Mouse (Mus musculus) kidney, embryonic 16.5 days (tissue): Measurements from ENCODE around the gene Snrpb2. TPM values are rescaled to one million over a fixed set of nuclear protein-coding genes. Genes with fewer than 3 reads are reported as not detected.
A peak's percentile ranks its signal among the peaks of the same experiment; 100 is the strongest.

Experiments
- ATAC-seq: fragments of 200-750 bp; cut with Nextera tagmentation; 2 replicates; pipeline ENCODE4 v1.8.0; 2017; ENCODE audit warnings: moderate TSS enrichment; ENCODE audit not compliant: low FRiP score, low TSS enrichment
- H3K27ac ChIP-seq: fragments of 300-500 bp; sonication (generic); 2 replicates; pipeline ENCODE4 v1.5.1; 2014; ENCODE audit warnings: low read length
- H3K27me3 ChIP-seq: fragments of 300-500 bp; sonication (generic); 2 replicates; pipeline ENCODE4 v1.6.1; 2014; ENCODE audit warnings: low read length, control low read depth, mixed read lengths; ENCODE audit not compliant: insufficient read depth
- H3K36me3 ChIP-seq: fragments of 300-500 bp; sonication (generic); 2 replicates; pipeline ENCODE4 v1.6.1; 2014; ENCODE audit warnings: low read length, control low read depth, mixed read lengths; ENCODE audit not compliant: insufficient read depth
- H3K4me1 ChIP-seq: fragments of 300-500 bp; sonication (generic); 2 replicates; pipeline ENCODE4 v1.6.1; 2014; ENCODE audit warnings: low read length, control low read depth, mixed read lengths; ENCODE audit not compliant: insufficient read depth
- H3K4me2 ChIP-seq: fragments of 300-500 bp; sonication (generic); replicated peaks from 2 replicates; pipeline ENCODE4 v1.6.1; 2014; ENCODE audit warnings: low read depth, low read length
- H3K4me3 ChIP-seq: fragments of 300-500 bp; sonication (generic); 2 replicates; pipeline ENCODE4 v1.5.1; 2014; ENCODE audit warnings: mild to moderate bottlenecking, low read length
- H3K9ac ChIP-seq: fragments of 300-500 bp; sonication (generic); replicated peaks from 2 replicates; pipeline ENCODE4 v1.6.1; 2014; ENCODE audit warnings: low read length
- H3K9me3 ChIP-seq: fragments of 300-500 bp; sonication (generic); 2 replicates; pipeline ENCODE4 v1.6.1; 2016; ENCODE audit warnings: low read length, control low read depth
- WGBS: fragments of 180-500 bp; shearing (Covaris S2); extraction: QIAGEN DNeasy Blood & Tissue Kit; methylation state at CpG from one replicate; pipeline ENCODE4 v1.1.7; 2014; 5-methylcytosine and 5-hydroxymethylcytosine counted together
- polyA plus RNA-seq: library from polyadenylated mRNA; unstranded; fragments of >200 nt; fragmentation: Nextera tagmentation; extraction: Ambion mirVana; gene quantifications from 2 replicates; pipeline ENCODE4 v1.2.1, GENCODE M21; 2015

Snrpb2 gene
- polyA plus RNA-seq, result 64.1 and 69.2 TPM in 2 replicates

DNA sequence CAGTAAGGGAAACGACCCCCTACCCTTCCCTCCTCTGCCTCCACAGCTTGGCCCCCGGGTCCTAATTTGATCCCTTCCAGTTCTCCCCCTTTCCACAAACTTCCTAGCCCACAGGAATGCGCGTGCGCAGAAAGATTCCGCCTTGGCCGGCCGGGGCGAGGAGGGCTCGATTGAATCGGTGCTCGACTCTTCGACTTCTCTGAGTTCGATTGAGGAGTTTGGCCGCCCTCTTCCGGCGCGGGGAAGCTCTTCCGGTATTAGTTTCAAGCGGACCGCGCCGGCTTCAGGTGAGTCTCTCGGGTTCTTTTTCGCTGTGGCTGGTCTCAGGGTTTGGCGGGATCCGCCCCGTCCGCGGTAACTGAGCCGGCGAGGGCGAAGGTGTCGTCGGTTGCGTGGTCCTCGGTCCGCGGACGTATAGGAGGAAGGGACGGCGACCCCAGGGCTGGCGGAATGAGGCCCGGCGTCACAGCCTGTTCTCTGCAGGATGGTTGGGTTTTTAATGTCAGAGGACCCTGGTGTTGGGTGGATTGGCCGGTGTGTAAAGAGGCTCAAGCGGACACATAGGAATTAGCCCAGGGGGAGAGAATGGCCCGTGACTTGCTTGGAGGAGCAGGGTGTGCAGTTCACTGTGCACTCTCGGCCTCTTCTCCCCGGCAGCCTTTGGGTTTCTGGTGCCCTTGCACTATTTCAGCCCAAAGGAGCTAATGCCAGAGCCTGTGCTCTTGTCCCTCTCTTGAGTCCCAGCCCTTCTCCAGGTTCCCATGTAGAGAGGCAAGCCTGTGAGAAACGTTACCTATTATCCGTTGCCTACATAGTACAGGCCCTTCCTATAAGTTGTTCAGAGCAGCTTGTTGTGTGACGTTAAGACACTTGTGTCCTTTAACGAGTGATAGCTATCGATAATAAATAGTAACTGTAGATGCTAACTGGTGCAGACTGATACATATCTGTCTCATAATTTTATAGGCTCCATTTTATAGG lies at the start of gene Snrpb2:
Gene Snrpb2, plus strand, starts transcription at position 228 of the 981 bp plus-strand sequence.
- no peaks in the 10 kb centered on the region for H3K9me3 ChIP-seq
- under 1% methylated on average over 55 of the region's 55 CpGs for WGBS
- peaks cover 4% of the 10 kb centered on the region; the same call in 1 of the 2 replicates for H3K4me1 ChIP-seq
- peak within 1 kb of the TSS; percentile 91 for H3K9ac ChIP-seq
- H3K36me3 ChIP-seq, result peaks cover 22% of the 10 kb centered on the region; the same call in 1 of the 2 replicates
- H3K4me3 ChIP-seq, result peak within 1 kb of the TSS; percentile 96
- peak within 1 kb of the TSS; percentile 86 for H3K4me2 ChIP-seq
- peak within 1 kb of the TSS; percentile 68; the same call in 1 of the 2 replicates for H3K27ac ChIP-seq
- H3K27me3 ChIP-seq, result no peaks in the 10 kb centered on the region; the same call in 1 of the 2 replicates
- ATAC-seq, result peak; percentile 94

GRCm38 (mm10) chr2:143013057-143013456 lies 49.8 kb upstream of the Snrpb2 start:
- Histone ChIP-seq H3K27ac (no peak overlapping the region), H3K9me3 (no peaks in the 10 kb centered on the region), H3K4me3 (no peak overlapping the region), H3K27me3 (no peaks in the 10 kb centered on the region), H3K36me3 (no peaks in the 10 kb centered on the region), H3K4me1 (peaks cover under 1% of the 10 kb centered on the region; the same call in 1 of the 2 replicates), H3K9ac (no peak overlapping the region), H3K4me2 (no peak overlapping the region)
- no peak for ATAC-seq
- 71% methylated on average over 5 of the region's 5 CpGs for WGBS

DNA sequence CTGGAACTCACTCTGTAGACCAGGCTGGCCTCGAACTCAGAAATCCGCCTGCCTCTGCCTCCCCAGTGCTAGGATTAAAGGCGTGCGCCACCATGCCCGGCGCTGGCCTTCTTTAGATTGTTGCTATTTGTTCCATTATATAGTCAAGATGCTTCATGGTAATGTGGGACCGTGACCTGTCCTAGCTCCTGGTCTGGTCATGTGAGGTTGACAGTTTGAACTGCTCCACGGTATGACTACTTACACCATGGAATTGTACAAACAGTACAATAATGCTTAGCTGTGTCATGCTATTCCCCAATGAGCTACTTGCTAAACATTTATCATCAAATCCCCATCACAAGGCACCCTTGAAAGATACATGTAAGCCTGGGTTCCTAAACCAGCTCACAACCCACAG lies 44.8 kb upstream of the Snrpb2 start:
- peak; percentile 31; the same call in 1 of the 2 replicates for ATAC-seq
- WGBS, result 80% methylated on average over 8 of the region's 8 CpGs

GRCm38 (mm10) chr2:143018591-143019130 lies 44.2 kb upstream of the Snrpb2 start:
- Histone ChIP-seq H3K27ac (peak overlapping the region; percentile 19; the same call in 1 of the 2 replicates), H3K36me3 (no peaks in the 10 kb centered on the region), H3K27me3 (no peaks in the 10 kb centered on the region), H3K4me2 (peak overlapping the region; percentile 27; the same call in 1 of the 2 replicates), H3K4me1 (peaks cover 16% of the 10 kb centered on the region), H3K9me3 (no peaks in the 10 kb centered on the region), H3K4me3 (no peak overlapping the region), H3K9ac (no peak overlapping the region)
- peak; percentile 94 for ATAC-seq
- 8% methylated on average over 5 of the region's 5 CpGs for WGBS

More for the DNA sequence above, 44.8 kb upstream of the Snrpb2 start:
- peak overlapping the region; percentile 19; the same call in 1 of the 2 replicates for H3K27ac ChIP-seq
- no peak overlapping the region for H3K4me3 ChIP-seq
- H3K27me3 ChIP-seq, result no peaks in the 10 kb centered on the region
- H3K36me3 ChIP-seq, result no peaks in the 10 kb centered on the region
- H3K4me2 ChIP-seq, result 0 out of 2 replicates have a peak overlapping the region, but pooled peaks have one; percentile 27
- peaks cover 16% of the 10 kb centered on the region for H3K4me1 ChIP-seq
- H3K9ac ChIP-seq, result no peak overlapping the region
- no peaks in the 10 kb centered on the region for H3K9me3 ChIP-seq

GRCm38 (mm10) chr2:143019727-143020126 lies 43.1 kb upstream of the Snrpb2 start:
- peaks cover 16% of the 10 kb centered on the region for H3K4me1 ChIP-seq
- no peaks in the 10 kb centered on the region for H3K36me3 ChIP-seq
- no peaks in the 10 kb centered on the region for H3K9me3 ChIP-seq
- no peak overlapping the region for H3K27ac ChIP-seq
- H3K4me3 ChIP-seq, result no peak overlapping the region
- 0 out of 2 replicates have a peak, but pooled peaks have one; percentile 44 for ATAC-seq
- H3K27me3 ChIP-seq, result no peaks in the 10 kb centered on the region
- no peak overlapping the region for H3K9ac ChIP-seq
- H3K4me2 ChIP-seq, result no peak overlapping the region
- WGBS, result 5% methylated on average over 2 of the region's 2 CpGs

GRCm38 (mm10) chr2:143023331-143023730 lies 39.5 kb upstream of the Snrpb2 start:
- H3K27ac ChIP-seq, result no peak overlapping the region
- no peaks in the 10 kb centered on the region for H3K36me3 ChIP-seq
- H3K4me2 ChIP-seq, result no peak overlapping the region
- no peak overlapping the region for H3K9ac ChIP-seq
- WGBS, result 88% methylated on average over 2 of the region's 2 CpGs
- ATAC-seq, result no peak
- H3K9me3 ChIP-seq, result no peaks in the 10 kb centered on the region
- no peaks in the 10 kb centered on the region for H3K27me3 ChIP-seq
- no peak overlapping the region for H3K4me3 ChIP-seq
- H3K4me1 ChIP-seq, result peaks cover 13% of the 10 kb centered on the region

GRCm38 (mm10) chr2:143024226-143024625 lies 38.6 kb upstream of the Snrpb2 start:
- no peak for ATAC-seq
- no peaks in the 10 kb centered on the region for H3K27me3 ChIP-seq
- no peaks in the 10 kb centered on the region for H3K9me3 ChIP-seq
- H3K36me3 ChIP-seq, result no peaks in the 10 kb centered on the region
- no peak overlapping the region for H3K9ac ChIP-seq
- no peak overlapping the region for H3K4me2 ChIP-seq
- H3K4me3 ChIP-seq, result no peak overlapping the region
- H3K4me1 ChIP-seq, result peaks cover 6% of the 10 kb centered on the region
- WGBS, result 76% methylated on average over 4 of the region's 4 CpGs
- no peak overlapping the region for H3K27ac ChIP-seq

DNA sequence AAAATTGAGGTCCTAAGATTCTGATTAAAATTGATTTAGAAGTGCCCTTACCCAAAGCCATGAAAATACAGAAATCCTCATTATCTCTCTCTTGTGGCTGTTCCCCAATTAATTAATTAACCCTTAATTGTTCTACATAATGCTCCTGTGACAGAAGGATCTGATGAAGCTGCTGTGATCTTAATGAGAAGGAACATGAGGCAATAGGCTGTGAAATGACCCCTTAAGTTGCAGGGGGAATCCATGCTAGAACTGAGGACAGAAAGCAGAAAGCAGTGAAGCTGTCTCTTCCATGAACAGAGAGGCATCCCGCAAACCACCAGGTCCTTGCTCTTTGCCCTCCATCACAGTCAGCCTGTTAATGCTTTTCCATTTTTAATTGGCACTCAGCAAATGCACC lies 31.6 kb upstream of the Snrpb2 start:
- H3K27ac ChIP-seq, result no peak overlapping the region
- no peaks in the 10 kb centered on the region for H3K9me3 ChIP-seq
- H3K4me2 ChIP-seq, result no peak overlapping the region
- no peaks in the 10 kb centered on the region for H3K27me3 ChIP-seq
- no peaks in the 10 kb centered on the region for H3K36me3 ChIP-seq
- H3K4me1 ChIP-seq, result peaks cover 8% of the 10 kb centered on the region
- ATAC-seq, result no peak
- 85% methylated on average over 1 of the region's 1 CpGs for WGBS
- H3K9ac ChIP-seq, result no peak overlapping the region
- H3K4me3 ChIP-seq, result no peak overlapping the region

DNA sequence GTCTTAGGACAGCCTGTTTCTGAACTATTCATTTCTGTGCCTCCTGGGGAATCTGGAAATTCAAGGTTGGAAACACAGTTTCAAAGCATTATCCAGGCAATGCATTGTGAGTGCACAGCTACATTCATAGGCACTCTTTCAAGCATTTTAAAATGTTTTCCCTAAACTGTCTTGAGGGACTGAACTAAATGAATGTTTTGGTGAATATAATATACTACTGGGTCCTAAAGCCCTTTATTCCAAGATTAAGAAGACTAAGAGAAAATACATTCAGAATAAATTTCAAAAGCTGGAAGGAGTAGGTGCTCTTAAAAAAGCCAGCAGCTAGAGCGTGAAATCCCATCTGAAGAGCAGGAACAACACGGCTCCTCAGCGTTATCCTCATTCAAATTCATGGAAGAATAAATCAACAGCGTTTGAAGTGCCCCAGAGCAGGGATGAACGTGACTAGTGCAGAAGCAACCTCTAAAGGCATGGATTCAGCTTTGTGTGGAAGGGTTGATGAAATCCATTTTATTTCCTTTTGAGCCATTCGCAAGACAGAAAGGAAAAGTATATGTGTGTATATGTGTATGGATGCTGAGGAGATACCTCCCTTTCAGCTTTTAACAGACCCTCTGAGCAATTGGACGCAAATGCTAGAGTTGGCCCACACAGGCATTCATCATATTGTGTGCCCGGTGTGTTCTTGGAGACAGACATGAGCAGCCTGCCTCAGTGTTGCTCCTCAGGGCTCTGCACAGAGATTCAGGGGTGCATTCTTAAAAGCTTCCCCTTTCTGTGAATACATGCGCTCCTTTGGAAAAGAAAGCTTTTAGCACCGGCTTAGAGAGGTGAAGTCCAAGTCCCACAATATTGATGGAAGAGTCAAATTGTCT lies 30.2 kb upstream of the Snrpb2 start:
- H3K27ac ChIP-seq, result no peak overlapping the region
- WGBS, result 63% methylated on average over 10 of the region's 10 CpGs

More for the DNA sequence above, 30.2 kb upstream of the Snrpb2 start:
- no peak for ATAC-seq
- no peaks in the 10 kb centered on the region for H3K27me3 ChIP-seq
- no peak overlapping the region for H3K9ac ChIP-seq
- no peak overlapping the region for H3K4me3 ChIP-seq
- H3K36me3 ChIP-seq, result no peaks in the 10 kb centered on the region
- no peak overlapping the region for H3K4me2 ChIP-seq
- peaks cover 8% of the 10 kb centered on the region for H3K4me1 ChIP-seq
- H3K9me3 ChIP-seq, result no peaks in the 10 kb centered on the region
